ENCODE assay signal across 9 mouse cellular contexts in the genomic region with DNA sequence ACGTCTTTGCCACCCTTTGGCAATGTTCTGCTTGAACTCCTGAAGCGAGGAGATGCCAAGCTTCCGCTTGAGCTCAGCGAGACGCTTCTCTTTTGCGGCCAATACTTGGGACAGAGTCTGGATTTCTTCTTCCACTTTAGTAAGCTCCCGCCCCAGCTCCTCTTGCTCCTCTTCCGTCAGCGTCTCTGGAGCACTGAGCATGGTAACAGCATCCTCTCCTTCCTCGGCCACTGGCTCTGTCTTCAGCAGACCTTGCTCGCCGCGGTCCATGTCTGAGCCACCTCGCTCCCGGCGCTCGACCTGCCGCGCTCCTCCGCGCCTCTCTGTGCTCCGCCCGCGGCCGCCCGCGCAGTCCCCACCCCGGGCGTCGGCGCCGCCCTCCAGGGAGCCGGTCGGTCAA. TPM values are rescaled to one million over a fixed set of nuclear protein-coding genes. Genes with fewer than 3 reads are reported as not detected.
DNase-seq lines count a peak whose midpoint lies in the region; ATAC-seq and TF ChIP-seq lines count a peak whose summit lies in the region.
"Had no signal": no experiment of that assay in that cellular context is flagged by ENCODE, and none has a peak within 500 bp of the region (broad histone marks: within the 10 kb centered on the region; RNA-seq: fewer than 3 reads in every experiment).

No protein-coding gene starts in this region.

- H3K4me3 ChIP-seq in brown adipose tissue, adult 24 weeks (ENCODE audit: insufficient read depth, low read depth, low read length): peak overlapping the region; percentile 58
- peak overlapping the region; percentile 28 for H3K4me3 ChIP-seq in forebrain, embryonic 12.5 days (replicated peaks)
- peak overlapping the region; percentile 46 for H3K4me3 ChIP-seq in hindbrain, embryonic 10.5 days
- peak overlapping the region; percentile 39 for H3K4me3 ChIP-seq in limb, embryonic 14.5 days (replicated peaks; ENCODE audit: low read length)
- H3K4me3 ChIP-seq in midbrain, embryonic 14.5 days (replicated peaks; ENCODE audit: low read depth, low read length): peak overlapping the region; percentile 24

- no peaks in the 10 kb centered on the region for H3K27me3 ChIP-seq in forebrain, embryonic 12.5 days
- H3K27me3 ChIP-seq in hindbrain, embryonic 10.5 days (ENCODE audit: insufficient read depth, poor library complexity, severe bottlenecking): no peaks in the 10 kb centered on the region
- no peaks in the 10 kb centered on the region for H3K27me3 ChIP-seq in limb, embryonic 14.5 days (ENCODE audit: control insufficient read depth, insufficient read depth, low read length)
- no peaks in the 10 kb centered on the region for H3K27me3 ChIP-seq in midbrain, embryonic 14.5 days (ENCODE audit: control insufficient read depth, insufficient read depth, low read length)

- peak; percentile 12 to 14 for DNase-seq in left cerebral cortex, adult 18-20 months (ENCODE audit: low spot score in 2 of 2)
- DNase-seq in left cerebral cortex, adult 11 months (ENCODE audit: low spot score): no peak
- peak; percentile 20 for DNase-seq in hindbrain, embryonic 10.5 days (ENCODE audit: low spot score)
- no peak for DNase-seq in limb, embryonic 14.5 days (ENCODE audit: low spot score)
- DNase-seq in midbrain, embryonic 14.5 days: peak; percentile 32
- peak; percentile 18 for DNase-seq in thymus, postnatal 14 days

- H3K4me1 ChIP-seq in brown adipose tissue, adult 24 weeks (ENCODE audit: control insufficient read depth, insufficient read depth, insufficient read length, low read length): peaks cover 2% of the 10 kb centered on the region; the same call in 1 of the 2 replicates
- H3K4me1 ChIP-seq in forebrain, embryonic 12.5 days: 0 out of 2 replicates have a peak, but pooled peaks cover 7% of the 10 kb centered on the region
- peaks cover 12% of the 10 kb centered on the region for H3K4me1 ChIP-seq in hindbrain, embryonic 10.5 days (replicated peaks)
- no peaks in the 10 kb centered on the region for H3K4me1 ChIP-seq in limb, embryonic 14.5 days (ENCODE audit: control insufficient read depth, insufficient read depth, low read length)
- H3K4me1 ChIP-seq in midbrain, embryonic 14.5 days (ENCODE audit: control insufficient read depth, insufficient read depth, low read length): 0 out of 2 replicates have a peak, but pooled peaks cover 5% of the 10 kb centered on the region

- no peaks in the 10 kb centered on the region for H3K9me3 ChIP-seq in forebrain, embryonic 12.5 days
- H3K9me3 ChIP-seq in hindbrain, embryonic 10.5 days: no peaks in the 10 kb centered on the region
- no peaks in the 10 kb centered on the region for H3K9me3 ChIP-seq in limb, embryonic 14.5 days (ENCODE audit: control insufficient read depth, low read length)
- no peaks in the 10 kb centered on the region for H3K9me3 ChIP-seq in midbrain, embryonic 14.5 days (ENCODE audit: control insufficient read depth, low read length)
- H3K9me3 ChIP-seq: G1E had no signal

- H3K4me2 ChIP-seq in forebrain, embryonic 12.5 days: peak overlapping the region; percentile 50
- peak overlapping the region; percentile 74 for H3K4me2 ChIP-seq in limb, embryonic 14.5 days (replicated peaks; ENCODE audit: low read depth, low read length, severe bottlenecking)
- H3K4me2 ChIP-seq in midbrain, embryonic 14.5 days (ENCODE audit: low read length): peak overlapping the region; percentile 54

- peak overlapping the region; percentile 40; the same call in 1 of the 2 replicates for H3K9ac ChIP-seq in forebrain, embryonic 12.5 days
- H3K9ac ChIP-seq in limb, embryonic 14.5 days (ENCODE audit: low read depth, low read length, severe bottlenecking): peak overlapping the region; percentile 51
- H3K9ac ChIP-seq in midbrain, embryonic 14.5 days (replicated peaks; ENCODE audit: low read length): peak overlapping the region; percentile 31; the same call in 1 of the 2 replicates

- H3K36me3 ChIP-seq in forebrain, embryonic 12.5 days (replicated peaks): peaks cover 38% of the 10 kb centered on the region
- H3K36me3 ChIP-seq in hindbrain, embryonic 10.5 days: peaks cover 52% of the 10 kb centered on the region
- peaks cover 40% of the 10 kb centered on the region for H3K36me3 ChIP-seq in limb, embryonic 14.5 days (ENCODE audit: control insufficient read depth, insufficient read depth, low read length)
- peaks cover 41% of the 10 kb centered on the region for H3K36me3 ChIP-seq in midbrain, embryonic 14.5 days (ENCODE audit: control insufficient read depth, insufficient read depth, low read length)

- TF ChIP-seq POLR2A in limb, embryonic 14.5 days (IDR thresholded peaks at IDR 0.05; ENCODE audit: borderline replicate concordance, extremely low read depth, insufficient read depth, insufficient read length): no peak

- H3K27ac ChIP-seq in brown adipose tissue, adult 24 weeks (replicated peaks; ENCODE audit: low read depth, low read length): no peak overlapping the region
- H3K27ac ChIP-seq in forebrain, embryonic 12.5 days: no peak overlapping the region
- H3K27ac ChIP-seq in hindbrain, embryonic 10.5 days: no peak overlapping the region
- no peak overlapping the region for H3K27ac ChIP-seq in limb, embryonic 14.5 days (replicated peaks; ENCODE audit: low read depth, low read length)
- H3K27ac ChIP-seq in midbrain, embryonic 14.5 days (replicated peaks; ENCODE audit: low read depth, low read length): no peak overlapping the region

- peak; percentile 66 for ATAC-seq in forebrain, embryonic 12.5 days (ENCODE audit: low FRiP score)
- ATAC-seq in limb, embryonic 14.5 days (ENCODE audit: low FRiP score, low read depth): no peak
- ATAC-seq in midbrain, embryonic 14.5 days (ENCODE audit: low FRiP score, low TSS enrichment): peak; percentile 43; the same call in 1 of the 2 replicates

- WGBS in forebrain, embryonic 12.5 days: 13% methylated on average over 34 of the region's 34 CpGs
- 13% methylated on average over 34 of the region's 34 CpGs for WGBS in hindbrain, embryonic 10.5 days
- 9% methylated on average over 34 of the region's 34 CpGs for WGBS in limb, embryonic 14.5 days
- WGBS in midbrain, embryonic 14.5 days: 6% methylated on average over 34 of the region's 34 CpGs

RNA-seq across cellular contexts. Expression of a gene that starts 31.0 kb away (rescaled TPM):
- 10 to 100 TPM; 64.3 to 70.0 TPM for total RNA-seq in left cerebral cortex, adult 18-20 months (2021)
- 49.3 and 50.6 TPM in 2 replicates for polyA plus RNA-seq in brown adipose tissue, adult 24 weeks (2012; ENCODE audit: insufficient read depth, insufficient read length, missing spikeins)
- 120 and 123 TPM in 2 replicates for polyA plus RNA-seq in forebrain, embryonic 12.5 days (2016; fragmentation: Nextera tagmentation; extraction: Ambion mirVana)
- polyA plus RNA-seq in hindbrain, embryonic 10.5 days (2016; fragmentation: Nextera tagmentation; extraction: Ambion mirVana): 102 and 130 TPM in 2 replicates
- 53.3 and 65.9 TPM in 2 replicates for polyA plus RNA-seq in limb, embryonic 14.5 days (2012; rRNA removed)
- polyA plus RNA-seq in limb, embryonic 14.5 days (2014; fragmentation: Nextera tagmentation; extraction: Ambion mirVana): 87.5 and 92.7 TPM in 2 replicates
- polyA plus RNA-seq in midbrain, embryonic 14.5 days (2014; fragmentation: Nextera tagmentation; extraction: Ambion mirVana): 57.6 and 86.1 TPM in 2 replicates

RNA-seq across cellular contexts. Expression of a gene that starts 31.1 kb away (rescaled TPM):
- 10 to 100 TPM in 1 of 2 experiments, 1 to 10 TPM in 1; 9.6 to 10.4 TPM for total RNA-seq in left cerebral cortex, adult 18-20 months (2021)
- 25.5 and 26.0 TPM in 2 replicates for polyA plus RNA-seq in brown adipose tissue, adult 24 weeks (2012; ENCODE audit: insufficient read depth, insufficient read length, missing spikeins)
- polyA plus RNA-seq in forebrain, embryonic 12.5 days (2016; fragmentation: Nextera tagmentation; extraction: Ambion mirVana): 45.5 and 54.1 TPM in 2 replicates
- polyA plus RNA-seq in hindbrain, embryonic 10.5 days (2016; fragmentation: Nextera tagmentation; extraction: Ambion mirVana): 36.1 and 40.9 TPM in 2 replicates
- 7.3 and 13.9 TPM in 2 replicates for polyA plus RNA-seq in limb, embryonic 14.5 days (2012; rRNA removed)
- polyA plus RNA-seq in limb, embryonic 14.5 days (2014; fragmentation: Nextera tagmentation; extraction: Ambion mirVana): 39.2 and 41.1 TPM in 2 replicates
- polyA plus RNA-seq in midbrain, embryonic 14.5 days (2014; fragmentation: Nextera tagmentation; extraction: Ambion mirVana): 40.1 and 42.6 TPM in 2 replicates

RNA-seq across cellular contexts. Expression of a gene that starts 41.1 kb away (rescaled TPM):
- total RNA-seq in left cerebral cortex, adult 18-20 months (2021): 10 to 100 TPM; 38.2 to 40.8 TPM
- 13.0 and 20.6 TPM in 2 replicates for polyA plus RNA-seq in brown adipose tissue, adult 24 weeks (2012; ENCODE audit: insufficient read depth, insufficient read length, missing spikeins)
- 24.8 and 25.7 TPM in 2 replicates for polyA plus RNA-seq in forebrain, embryonic 12.5 days (2016; fragmentation: Nextera tagmentation; extraction: Ambion mirVana)
- 12.1 and 15.5 TPM in 2 replicates for polyA plus RNA-seq in hindbrain, embryonic 10.5 days (2016; fragmentation: Nextera tagmentation; extraction: Ambion mirVana)
- polyA plus RNA-seq in limb, embryonic 14.5 days (2012; rRNA removed): 26.2 and 29.1 TPM in 2 replicates
- polyA plus RNA-seq in limb, embryonic 14.5 days (2014; fragmentation: Nextera tagmentation; extraction: Ambion mirVana): 20.9 and 21.4 TPM in 2 replicates
- polyA plus RNA-seq in midbrain, embryonic 14.5 days (2014; fragmentation: Nextera tagmentation; extraction: Ambion mirVana): 15.4 and 18.2 TPM in 2 replicates

Comparison
In these comparisons a context has a peak if more than half of its experiments do, and no peak if none do; other contexts are left out.
1. DNase-seq: peak in left cerebral cortex, adult 18-20 months (2 of 2), hindbrain, embryonic 10.5 days (single experiment), midbrain, embryonic 14.5 days (single experiment) and thymus, postnatal 14 days (single experiment); none in left cerebral cortex, adult 11 months (single experiment) and limb, embryonic 14.5 days (single experiment).
2. Peak in every context shown above with its lines, with median percentiles within 50 percentile points of each other: H3K4me3 ChIP-seq, H3K4me2 ChIP-seq and H3K9ac ChIP-seq.